Mouse (Mus musculus) left cerebral cortex, postnatal 10 days (tissue): ENCODE measurements around the gene Cyb561d2. TPM values are rescaled to one million over a fixed set of nuclear protein-coding genes. Genes with fewer than 3 reads are reported as not detected.
A peak's percentile ranks its signal among the peaks of the same experiment; 100 is the strongest.
"Not testable (repeated sequence)": the region's sequence is repeated elsewhere in the genome, so short reads cannot be mapped to it uniquely, and the experiment has no call there.

Source experiments
- DNase-seq, 2 experiments: peaks; one replicate each; pipeline ENCODE4 v3.0.0; 2021 to 2022; ENCODE audit warnings: low spot score in 2 of 2, mixed read lengths in 1 of 2; ENCODE audit errors: extremely low spot score in 1 of 2
- intact Hi-C: fragments of 180-260 bp; cut with DNase I; formaldehyde crosslinking; loops from one replicate; pipeline ENCODE4 v1.15.1; 2025
- total RNA-seq, 2 experiments: library from RNA; stranded (reverse); gene quantifications; 2 replicates each; pipeline ENCODE4 v1.2.3; 2021

Gene Cyb561d2
- total RNA-seq, 2 experiments from 2014 or later, result 19.0 to 21.4 TPM

- intact Hi-C loops, DNase-seq: not testable (repeated sequence)
Observed at GRCm38 (mm10) chr9:107573774-107574173, 31.8 kb upstream of the Cyb561d2 start.

GRCm38 (mm10) chr9:107572327-107572662 lies 30.3 kb upstream of the Cyb561d2 start:
- intact Hi-C loops, result no loop called here
- DNase-seq, result no peak

- intact Hi-C loops, result no loop called here
- no peak for DNase-seq
Observed at GRCm38 (mm10) chr9:107571534-107572326, 29.7 kb upstream of the Cyb561d2 start.

GRCm38 (mm10) chr9:107570845-107571244 lies 28.9 kb upstream of the Cyb561d2 start:
- intact Hi-C loops, result no loop called here
- DNase-seq, result no peak

- intact Hi-C loops, result no loop called here
- DNase-seq, result no peak
Observed at GRCm38 (mm10) chr9:107570016-107570415, 28.0 kb upstream of the Cyb561d2 start.

- intact Hi-C loops, result no loop called here
- no peak for DNase-seq
Observed at GRCm38 (mm10) chr9:107569270-107569669, 27.3 kb upstream of the Cyb561d2 start.

- intact Hi-C loops, result no loop called here
Observed at GRCm38 (mm10) chr9:107568331-107569261, 26.6 kb upstream of the Cyb561d2 start.

GRCm38 (mm10) chr9:107567702-107568319 lies 25.8 kb upstream of the Cyb561d2 start, which contains the start of gene Hyal2:
Gene Hyal2 (plus strand): TSS chr9:107567945.
- peak in 1 of 2 experiments; percentile 73 for DNase-seq
- intact Hi-C loops, result no loop called here

More at GRCm38 (mm10) chr9:107568331-107569261, 26.6 kb upstream of the Cyb561d2 start:
- DNase-seq, result peak; percentile 76 to 91

- intact Hi-C loops, result no loop called here
- peak in 1 of 2 experiments; percentile 74 for DNase-seq
Observed at GRCm38 (mm10) chr9:107566855-107567254, 24.9 kb upstream of the Cyb561d2 start.

- intact Hi-C loops, result no loop called here
- DNase-seq, result peak; percentile 65 to 89
Observed at GRCm38 (mm10) chr9:107566041-107566709, 24.2 kb upstream of the Cyb561d2 start.

GRCm38 (mm10) chr9:107565556-107565955 lies 23.6 kb upstream of the Cyb561d2 start:
- DNase-seq, result not testable (repeated sequence)

GRCm38 (mm10) chr9:107563029-107563581 lies 21.1 kb upstream of the Cyb561d2 start, which contains the start of gene Tusc2:
Gene Tusc2 (plus strand): TSS chr9:107563255.
- intact Hi-C loops, result no loop called here
- DNase-seq, result peak; percentile 95 to 96

More at GRCm38 (mm10) chr9:107565556-107565955, 23.6 kb upstream of the Cyb561d2 start:
- intact Hi-C loops, result not testable (repeated sequence)

GRCm38 (mm10) chr9:107556346-107556745 lies 14.4 kb upstream of the Cyb561d2 start:
- DNase-seq, result no peak
- intact Hi-C loops, result no loop called here

- intact Hi-C loops, result no loop called here
- DNase-seq, result no peak
Observed at GRCm38 (mm10) chr9:107555701-107556100, 13.7 kb upstream of the Cyb561d2 start.

- peak in 1 of 2 experiments; percentile 75 for DNase-seq
- intact Hi-C loops, result no loop called here
Observed at GRCm38 (mm10) chr9:107555031-107555457, 13.1 kb upstream of the Cyb561d2 start.

- intact Hi-C loops, result no loop called here
- DNase-seq, result peak; percentile 92 to 96
Observed at GRCm38 (mm10) chr9:107554319-107554825, 12.4 kb upstream of the Cyb561d2 start.

- DNase-seq, result peak in 1 of 2 experiments; percentile 59
- intact Hi-C loops, result no loop called here
Observed at GRCm38 (mm10) chr9:107553541-107554318, 11.7 kb upstream of the Cyb561d2 start.
